Comparison of ENCODE assay signal across 9 mouse cellular contexts in genomic region chr17:35058316-35058715, GRCm38 (mm10). TPM values are rescaled to one million over a fixed set of nuclear protein-coding genes. Genes with fewer than 3 reads are reported as not detected.
DNase-seq lines count a peak whose midpoint lies in the region; ATAC-seq lines count a peak whose summit lies in the region.
"Had no signal": no experiment of that assay in that cellular context is flagged by ENCODE, and none has a peak within 500 bp of the region (broad histone marks: within the 10 kb centered on the region; RNA-seq: fewer than 3 reads in every experiment).

No protein-coding gene starts in this region.

- WGBS in heart, embryonic 13.5 days: 55% methylated on average over 9 of the region's 9 CpGs
- 67% methylated on average over 9 of the region's 9 CpGs for WGBS in embryonic facial prominence, embryonic 12.5 days
- 68% methylated on average over 9 of the region's 9 CpGs for WGBS in hindbrain, embryonic 13.5 days
- 73% methylated on average over 9 of the region's 9 CpGs for WGBS in midbrain, embryonic 14.5 days

- intact Hi-C loops in heart, postnatal 36 days (cut with DNase I): no loop called here
- intact Hi-C loops in left cerebral cortex, postnatal 36 days (cut with DNase I): loop anchor here (2.0 kb wide), 1 partner anchor 38 kb away; no protein-coding TSS in a partner anchor
- intact Hi-C loops in left cerebral cortex, postnatal 4 days (cut with DNase I): no loop called here

- H3K9me3 ChIP-seq in heart, embryonic 13.5 days: no peaks in the 10 kb centered on the region
- no peaks in the 10 kb centered on the region for H3K9me3 ChIP-seq in embryonic facial prominence, embryonic 12.5 days
- H3K9me3 ChIP-seq in hindbrain, embryonic 13.5 days: no peaks in the 10 kb centered on the region; the same call in 1 of the 2 replicates
- no peaks in the 10 kb centered on the region for H3K9me3 ChIP-seq in midbrain, embryonic 14.5 days (ENCODE audit: control insufficient read depth, low read length)

- H3K27me3 ChIP-seq in heart, embryonic 13.5 days (replicated peaks): peaks cover 4% of the 10 kb centered on the region; the same call in 1 of the 2 replicates
- H3K27me3 ChIP-seq in embryonic facial prominence, embryonic 12.5 days: 0 out of 2 replicates have a peak, but pooled peaks cover 3% of the 10 kb centered on the region
- H3K27me3 ChIP-seq in hindbrain, embryonic 13.5 days: peaks cover 16% of the 10 kb centered on the region
- no peaks in the 10 kb centered on the region for H3K27me3 ChIP-seq in midbrain, embryonic 14.5 days (ENCODE audit: control insufficient read depth, insufficient read depth, low read length)

- no peak for DNase-seq in heart, postnatal 36 days
- no peak for DNase-seq in midbrain, embryonic 14.5 days
- no peak for DNase-seq in left cerebral cortex, postnatal 36 days (ENCODE audit: low spot score in 2 of 2)
- DNase-seq in left cerebral cortex, postnatal 4 days: no peak

- no peak for ATAC-seq in heart, embryonic 13.5 days (ENCODE audit: extremely low read depth, insufficient number of reproducible peaks, low FRiP score, low TSS enrichment)
- ATAC-seq in embryonic facial prominence, embryonic 12.5 days (ENCODE audit: insufficient number of reproducible peaks, insufficient read depth, low FRiP score, low TSS enrichment): no peak
- 0 out of 2 replicates have a peak, but pooled peaks have one; percentile 13 for ATAC-seq in hindbrain, embryonic 13.5 days (ENCODE audit: low FRiP score)
- peak; percentile 9; the same call in 1 of the 2 replicates for ATAC-seq in midbrain, embryonic 14.5 days (ENCODE audit: low FRiP score, low TSS enrichment)
- no peak for ATAC-seq in CD4-positive, CD25-positive, alpha-beta regulatory T cell, adult 4 months

- H3K27ac ChIP-seq in heart, embryonic 13.5 days (replicated peaks): peak overlapping the region; percentile 96
- H3K27ac ChIP-seq in embryonic facial prominence, embryonic 12.5 days: 0 out of 2 replicates have a peak overlapping the region, but pooled peaks have one; percentile 96
- peak overlapping the region; percentile 91 for H3K27ac ChIP-seq in hindbrain, embryonic 13.5 days
- peak overlapping the region; percentile 86; the same call in 1 of the 2 replicates for H3K27ac ChIP-seq in midbrain, embryonic 14.5 days (replicated peaks; ENCODE audit: low read depth, low read length)

- peak overlapping the region; percentile 82 for H3K4me2 ChIP-seq in heart, embryonic 13.5 days
- peak overlapping the region; percentile 98; the same call in 1 of the 2 replicates for H3K4me2 ChIP-seq in embryonic facial prominence, embryonic 12.5 days (replicated peaks)
- peak overlapping the region; percentile 88; the same call in 1 of the 2 replicates for H3K4me2 ChIP-seq in hindbrain, embryonic 13.5 days
- H3K4me2 ChIP-seq in midbrain, embryonic 14.5 days (ENCODE audit: low read length): peak overlapping the region; percentile 91

- peak overlapping the region; percentile 86 for H3K4me3 ChIP-seq in heart, embryonic 13.5 days
- H3K4me3 ChIP-seq in embryonic facial prominence, embryonic 12.5 days: peak overlapping the region; percentile 83; the same call in 1 of the 2 replicates
- H3K4me3 ChIP-seq in hindbrain, embryonic 13.5 days: peak overlapping the region; percentile 78
- peak overlapping the region; percentile 58 for H3K4me3 ChIP-seq in midbrain, embryonic 14.5 days (replicated peaks; ENCODE audit: low read depth, low read length)

- H3K36me3 ChIP-seq in heart, embryonic 13.5 days: peaks cover 82% of the 10 kb centered on the region
- peaks cover 63% of the 10 kb centered on the region for H3K36me3 ChIP-seq in embryonic facial prominence, embryonic 12.5 days
- H3K36me3 ChIP-seq in hindbrain, embryonic 13.5 days: peaks cover 38% of the 10 kb centered on the region
- peaks cover 41% of the 10 kb centered on the region for H3K36me3 ChIP-seq in midbrain, embryonic 14.5 days (ENCODE audit: control insufficient read depth, insufficient read depth, low read length)

- peak overlapping the region; percentile 97 for H3K9ac ChIP-seq in heart, embryonic 13.5 days
- H3K9ac ChIP-seq in embryonic facial prominence, embryonic 12.5 days: no peak overlapping the region
- H3K9ac ChIP-seq in hindbrain, embryonic 13.5 days: peak overlapping the region; percentile 91
- H3K9ac ChIP-seq in midbrain, embryonic 14.5 days (replicated peaks; ENCODE audit: low read length): 0 out of 2 replicates have a peak overlapping the region, but pooled peaks have one; percentile 64

- H3K4me1 ChIP-seq in heart, embryonic 13.5 days: peaks cover 44% of the 10 kb centered on the region
- peaks cover 13% of the 10 kb centered on the region for H3K4me1 ChIP-seq in embryonic facial prominence, embryonic 12.5 days
- H3K4me1 ChIP-seq in hindbrain, embryonic 13.5 days (replicated peaks): peaks cover 29% of the 10 kb centered on the region
- peaks cover 16% of the 10 kb centered on the region for H3K4me1 ChIP-seq in midbrain, embryonic 14.5 days (ENCODE audit: control insufficient read depth, insufficient read depth, low read length)

RNA-seq across cellular contexts. Expression of gene Ddah2, which starts 0.5 kb away (rescaled TPM):
- polyA plus RNA-seq in heart, embryonic 13.5 days (2015; fragmentation: Nextera tagmentation; extraction: Ambion mirVana): 194 and 207 TPM in 2 replicates
- 10 to 100 TPM; 27.5 to 27.6 TPM for total RNA-seq in heart, postnatal 36 days (2021)
- polyA plus RNA-seq in embryonic facial prominence, embryonic 12.5 days (2016; fragmentation: Nextera tagmentation; extraction: Ambion mirVana): 471 and 492 TPM in 2 replicates
- 420 and 426 TPM in 2 replicates for polyA plus RNA-seq in hindbrain, embryonic 13.5 days (2015; fragmentation: Nextera tagmentation; extraction: Ambion mirVana)
- 375 and 392 TPM in 2 replicates for polyA plus RNA-seq in midbrain, embryonic 14.5 days (2014; fragmentation: Nextera tagmentation; extraction: Ambion mirVana)
- 1 to 10 TPM; 1.1 to 6.3 TPM for polyA plus RNA-seq in CD4-positive, CD25-positive, alpha-beta regulatory T cell, adult 4 months (2017; shearing (Covaris generic))
- total RNA-seq in left cerebral cortex, postnatal 36 days (2021): 10 to 100 TPM; 13.9 to 14.0 TPM
- 100 to 1,000 TPM; 101 to 115 TPM for total RNA-seq in left cerebral cortex, postnatal 4 days (2021)

RNA-seq across cellular contexts. Expression of gene Ly6g6c, which starts 6.9 kb away (rescaled TPM):
- polyA plus RNA-seq in heart, embryonic 13.5 days (2015; fragmentation: Nextera tagmentation; extraction: Ambion mirVana): not detected in 2 replicates
- total RNA-seq in heart, postnatal 36 days (2021): under 1 TPM in 1 of 2 experiments, not detected in 1; 0.56 TPM
- not detected in 2 replicates for polyA plus RNA-seq in embryonic facial prominence, embryonic 12.5 days (2016; fragmentation: Nextera tagmentation; extraction: Ambion mirVana)
- polyA plus RNA-seq in hindbrain, embryonic 13.5 days (2015; fragmentation: Nextera tagmentation; extraction: Ambion mirVana): not detected in 2 replicates
- polyA plus RNA-seq in midbrain, embryonic 14.5 days (2014; fragmentation: Nextera tagmentation; extraction: Ambion mirVana): not detected in 2 replicates
- not detected for polyA plus RNA-seq in CD4-positive, CD25-positive, alpha-beta regulatory T cell, adult 4 months (2017; shearing (Covaris generic))
- total RNA-seq in left cerebral cortex, postnatal 36 days (2021): not detected
- total RNA-seq in left cerebral cortex, postnatal 4 days (2021): not detected
- polyA plus RNA-seq: erythroblast, embryonic 14.5 days had no signal

RNA-seq across cellular contexts. Expression of gene Mpig6b, which starts 7.7 kb away (rescaled TPM):
- 0.92 and 1.4 TPM in 2 replicates for polyA plus RNA-seq in heart, embryonic 13.5 days (2015; fragmentation: Nextera tagmentation; extraction: Ambion mirVana)
- total RNA-seq in heart, postnatal 36 days (2021): under 1 TPM; 0.42 to 0.49 TPM
- 0.61 and 0.99 TPM in 2 replicates for polyA plus RNA-seq in embryonic facial prominence, embryonic 12.5 days (2016; fragmentation: Nextera tagmentation; extraction: Ambion mirVana)
- polyA plus RNA-seq in hindbrain, embryonic 13.5 days (2015; fragmentation: Nextera tagmentation; extraction: Ambion mirVana): 0.25 and 0.31 TPM in 2 replicates
- polyA plus RNA-seq in midbrain, embryonic 14.5 days (2014; fragmentation: Nextera tagmentation; extraction: Ambion mirVana): 0.11 and 0.21 TPM in 2 replicates
- polyA plus RNA-seq in CD4-positive, CD25-positive, alpha-beta regulatory T cell, adult 4 months (2017; shearing (Covaris generic)): not detected
- not detected for total RNA-seq in left cerebral cortex, postnatal 36 days (2021)
- total RNA-seq in left cerebral cortex, postnatal 4 days (2021): not detected

RNA-seq across cellular contexts. Expression of gene Clic1, which starts 8.6 kb away (rescaled TPM):
- 351 and 389 TPM in 2 replicates for polyA plus RNA-seq in heart, embryonic 13.5 days (2015; fragmentation: Nextera tagmentation; extraction: Ambion mirVana)
- 10 to 100 TPM; 41.7 to 44.0 TPM for total RNA-seq in heart, postnatal 36 days (2021)
- polyA plus RNA-seq in embryonic facial prominence, embryonic 12.5 days (2016; fragmentation: Nextera tagmentation; extraction: Ambion mirVana): 205 and 211 TPM in 2 replicates
- polyA plus RNA-seq in hindbrain, embryonic 13.5 days (2015; fragmentation: Nextera tagmentation; extraction: Ambion mirVana): 100 and 102 TPM in 2 replicates
- polyA plus RNA-seq in midbrain, embryonic 14.5 days (2014; fragmentation: Nextera tagmentation; extraction: Ambion mirVana): 17.7 and 22.8 TPM in 2 replicates
- polyA plus RNA-seq in CD4-positive, CD25-positive, alpha-beta regulatory T cell, adult 4 months (2017; shearing (Covaris generic)): 100 to 1,000 TPM; 490 to 619 TPM
- total RNA-seq in left cerebral cortex, postnatal 36 days (2021): 1 to 10 TPM; 8.4 to 8.5 TPM
- total RNA-seq in left cerebral cortex, postnatal 4 days (2021): 10 to 100 TPM; 20.2 to 20.3 TPM

RNA-seq across cellular contexts. Expression of gene Msh5, which starts 11.8 kb away (rescaled TPM):
- polyA plus RNA-seq in heart, embryonic 13.5 days (2015; fragmentation: Nextera tagmentation; extraction: Ambion mirVana): 4.0 and 4.1 TPM in 2 replicates
- under 1 TPM; 0.25 to 0.70 TPM for total RNA-seq in heart, postnatal 36 days (2021)
- polyA plus RNA-seq in embryonic facial prominence, embryonic 12.5 days (2016; fragmentation: Nextera tagmentation; extraction: Ambion mirVana): 3.7 and 4.2 TPM in 2 replicates
- 2.7 and 3.5 TPM in 2 replicates for polyA plus RNA-seq in hindbrain, embryonic 13.5 days (2015; fragmentation: Nextera tagmentation; extraction: Ambion mirVana)
- polyA plus RNA-seq in midbrain, embryonic 14.5 days (2014; fragmentation: Nextera tagmentation; extraction: Ambion mirVana): 2.1 and 2.8 TPM in 2 replicates
- polyA plus RNA-seq in CD4-positive, CD25-positive, alpha-beta regulatory T cell, adult 4 months (2017; shearing (Covaris generic)): 1 to 10 TPM; 1.8 to 2.5 TPM
- total RNA-seq in left cerebral cortex, postnatal 36 days (2021): under 1 TPM in 1 of 2 experiments, not detected in 1; 0.66 TPM
- total RNA-seq in left cerebral cortex, postnatal 4 days (2021): 1 to 10 TPM; 2.0 to 3.2 TPM

Comparison
In these comparisons a context has a peak if more than half of its experiments do, and no peak if none do; other contexts are left out.
1. ATAC-seq: peak in hindbrain, embryonic 13.5 days (single experiment) and midbrain, embryonic 14.5 days (single experiment); none in heart, embryonic 13.5 days (single experiment), embryonic facial prominence, embryonic 12.5 days (single experiment) and CD4-positive, CD25-positive, alpha-beta regulatory T cell, adult 4 months (single experiment).
2. RNA of gene Ddah2, which starts 0.5 kb away (polyA plus RNA-seq): 471 to 492 TPM in embryonic facial prominence, embryonic 12.5 days, 420 to 426 TPM in hindbrain, embryonic 13.5 days, 375 to 392 TPM in midbrain, embryonic 14.5 days and 194 to 207 TPM in heart, embryonic 13.5 days; 1.1 to 6.3 TPM in CD4-positive, CD25-positive, alpha-beta regulatory T cell, adult 4 months; every median in the first group is over 10 times any median in the second.
3. Peak in every context shown above with its lines, with median percentiles within 50 percentile points of each other: H3K27ac ChIP-seq, H3K4me2 ChIP-seq and H3K4me3 ChIP-seq.